Mouse (Mus musculus) layer of hippocampus, adult 2 months (tissue): ENCODE results near the gene Btbd17. TPM values are rescaled to one million over a fixed set of nuclear protein-coding genes. Genes with fewer than 3 reads are reported as not detected.
A peak's percentile ranks its signal among the peaks of the same experiment; 100 is the strongest.

ENCODE experiments used
- DNase-seq, 2 experiments: peaks; one replicate each; pipeline ENCODE4 v3.0.0; 2022; ENCODE audit warnings: low spot score in 2 of 2
- H3K27ac ChIP-seq: fragments of 200-600 bp; 2 replicates; pipeline ENCODE4 v1.8.1; 2022
- H3K4me3 ChIP-seq: fragments of 200-600 bp; 2 replicates; pipeline ENCODE4 v1.8.1; 2022; ENCODE audit warnings: mild to moderate bottlenecking
- CTCF ChIP-seq: fragments of 200-600 bp; conservative IDR thresholded peaks from 2 replicates; pipeline ENCODE4 v1.8.1; 2022; ENCODE audit warnings: antibody characterized with exemption, mild to moderate bottlenecking, moderate library complexity
- long read RNA-seq, 2 experiments: library from polyadenylated mRNA; stranded (forward); transcript quantifications; one replicate each; pipeline ENCODE4 v2.0.0; 2021; ENCODE audit warnings: borderline mapping rate in 2 of 2
- total RNA-seq, 2 experiments: library from RNA; stranded (reverse); gene quantifications; 2 replicates each; pipeline ENCODE4 v1.2.3; 2021

The Btbd17 gene
- total RNA-seq: 10 to 100 TPM; 21.7 to 22.9 TPM
- long read RNA-seq, experiment 1, transcript Btbd17-201 (3 exons, 1,717 nt): major isoform, 37 of 47 reads
- long read RNA-seq, experiment 1, partial matches to known transcripts: 1 of 47 reads
- long read RNA-seq, experiment 1, other reads (novel, unspliced or antisense): 2 of 47 reads
- long read RNA-seq, experiment 2, transcript Btbd17-201 (3 exons, 1,717 nt): major isoform, 64 of 74 reads
- long read RNA-seq, experiment 2, partial matches to known transcripts: 1 of 74 reads
- long read RNA-seq, experiment 2, other reads (novel, unspliced or antisense): 5 of 74 reads

GRCm38 (mm10) chr11:114795848-114796322 is at the start of gene Btbd17:
TSS of gene Btbd17 (minus strand) at chr11:114795945.
- Histone ChIP-seq H3K27ac (peak within 1 kb of the TSS; percentile 93), H3K4me3 (peak within 1 kb of the TSS; percentile 54)
- peak; percentile 55 to 68 for DNase-seq
- TF ChIP-seq CTCF: no peak

- no peak overlapping the region for H3K4me3 ChIP-seq
- TF ChIP-seq CTCF: no peak
- no peak for DNase-seq
- H3K27ac ChIP-seq: no peak overlapping the region
Observed at GRCm38 (mm10) chr11:114844464-114845220, 48.9 kb upstream of the Btbd17 start.

DNA sequence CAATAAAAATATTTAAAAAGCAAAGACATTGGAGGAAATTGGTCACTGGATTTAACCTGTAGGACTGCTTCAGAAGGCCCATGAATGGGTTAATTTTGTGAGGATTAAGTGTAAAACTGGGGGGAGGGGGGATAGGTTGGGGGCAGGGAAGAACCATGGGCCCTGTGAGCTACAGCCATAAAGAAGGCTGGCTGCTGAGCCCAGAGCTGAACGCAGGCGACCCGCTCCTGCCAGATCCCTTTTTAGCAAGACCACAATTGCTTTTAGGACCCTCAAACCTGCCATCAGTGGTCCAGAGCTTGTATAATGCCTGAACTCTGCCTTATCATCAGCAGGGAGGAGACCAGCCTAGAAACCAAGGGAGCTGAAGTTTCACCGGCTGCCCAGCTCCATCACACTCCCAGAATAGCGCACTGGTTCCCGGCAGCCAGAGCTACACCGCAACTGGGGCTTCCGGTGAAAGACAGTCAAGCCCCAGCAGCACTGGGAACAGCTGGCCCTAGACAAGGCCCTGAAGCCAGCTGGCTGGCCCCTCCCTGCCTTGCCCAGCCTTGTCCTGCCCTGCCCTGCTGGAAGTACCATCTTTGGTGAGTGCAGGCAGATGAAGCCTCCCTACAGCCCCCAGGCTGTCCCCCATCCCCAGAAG is 48.2 kb upstream of the Btbd17 start:
- no peak overlapping the region for H3K27ac ChIP-seq
- DNase-seq: no peak
- H3K4me3 ChIP-seq: no peak overlapping the region
- no peak for TF ChIP-seq CTCF

- no peak for TF ChIP-seq CTCF
- Histone ChIP-seq H3K27ac (no peak overlapping the region), H3K4me3 (no peak overlapping the region)
- DNase-seq: no peak
Observed at GRCm38 (mm10) chr11:114833166-114833565, 37.4 kb upstream of the Btbd17 start.

DNA sequence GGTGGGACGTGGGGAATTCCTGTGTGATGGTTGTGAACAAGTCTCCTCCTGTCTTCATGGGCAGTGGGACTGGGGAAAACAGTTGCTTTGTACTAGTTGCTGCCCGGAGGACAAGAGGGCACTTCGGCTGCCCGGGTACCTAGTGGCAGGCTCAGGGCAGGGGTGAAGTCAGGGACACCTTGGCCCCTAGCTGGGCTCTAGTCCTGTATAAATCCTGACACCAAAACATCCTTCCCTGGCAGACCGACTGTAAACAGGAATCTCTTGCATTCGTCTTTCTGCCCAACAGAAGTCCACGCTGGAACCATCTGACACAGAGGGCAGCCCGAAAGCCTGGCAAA is 34.7 kb upstream of the Btbd17 start:
- Histone ChIP-seq H3K4me3 (no peak overlapping the region; the same call in 1 of the 2 replicates), H3K27ac (peak overlapping the region; percentile 43; the same call in 1 of the 2 replicates)
- no peak for DNase-seq
- TF ChIP-seq CTCF: no peak

- Histone ChIP-seq H3K4me3 (peak overlapping the region; percentile 36), H3K27ac (peak overlapping the region; percentile 43; the same call in 1 of the 2 replicates)
- TF ChIP-seq CTCF: no peak
- no peak for DNase-seq
Observed at GRCm38 (mm10) chr11:114829499-114830432, 34.0 kb upstream of the Btbd17 start.

GRCm38 (mm10) chr11:114826686-114827085 is 30.9 kb upstream of the Btbd17 start:
- TF ChIP-seq CTCF: no peak
- no peak overlapping the region for H3K4me3 ChIP-seq
- H3K27ac ChIP-seq: no peak overlapping the region
- no peak for DNase-seq

GRCm38 (mm10) chr11:114823199-114823725 is 27.5 kb upstream of the Btbd17 start:
- DNase-seq: no peak
- Histone ChIP-seq H3K27ac (peak overlapping the region; percentile 79), H3K4me3 (no peak overlapping the region)
- TF ChIP-seq CTCF: no peak

GRCm38 (mm10) chr11:114822727-114823126 is 27.0 kb upstream of the Btbd17 start:
- no peak overlapping the region; the same call in 1 of the 2 replicates for H3K4me3 ChIP-seq
- TF ChIP-seq CTCF: peak; percentile 13; the same call in 1 of the 2 replicates
- DNase-seq: peak; percentile 76 to 90
- H3K27ac ChIP-seq: peak overlapping the region; percentile 79

DNA sequence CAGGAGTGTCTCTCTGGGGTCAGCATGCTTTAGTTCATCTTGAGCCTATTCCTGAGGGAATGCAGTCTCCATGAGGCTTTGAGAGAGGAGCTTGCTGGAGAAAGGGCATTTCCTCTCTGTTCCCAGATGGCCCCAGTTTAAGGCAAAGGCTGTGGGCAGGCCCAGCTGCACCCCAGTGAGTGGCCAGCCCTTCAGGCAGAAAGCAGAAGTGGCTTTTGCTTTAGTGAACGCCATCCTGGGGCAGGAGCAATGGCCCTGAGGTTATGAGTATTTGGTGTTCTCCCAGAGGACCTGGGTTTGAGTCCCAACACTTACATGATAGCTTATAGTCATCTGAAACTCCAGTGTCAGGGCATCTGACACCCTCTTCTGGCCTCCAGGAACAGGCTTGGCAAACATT is 25.6 kb upstream of the Btbd17 start:
- TF ChIP-seq CTCF: no peak
- DNase-seq: no peak
- H3K27ac ChIP-seq: no peak overlapping the region
- H3K4me3 ChIP-seq: no peak overlapping the region

- DNase-seq: no peak
- Histone ChIP-seq H3K4me3 (no peak overlapping the region), H3K27ac (no peak overlapping the region)
- TF ChIP-seq CTCF: no peak
Observed at GRCm38 (mm10) chr11:114820444-114820843, 24.7 kb upstream of the Btbd17 start.

GRCm38 (mm10) chr11:114819110-114819509 is 23.4 kb upstream of the Btbd17 start:
- Histone ChIP-seq H3K27ac (no peak overlapping the region), H3K4me3 (no peak overlapping the region)
- no peak for DNase-seq
- TF ChIP-seq CTCF: no peak
